Mouse (Mus musculus) central nervous system, embryonic 18 days (tissue): ENCODE data around the gene Tmprss11f. TPM values are rescaled to one million over a fixed set of nuclear protein-coding genes. Genes with fewer than 3 reads are reported as not detected.

Source experiments
- polyA plus RNA-seq: library from polyadenylated mRNA; depleted of rRNA; stranded (reverse); fragments of >200 nt; gene quantifications from 2 replicates; pipeline ENCODE4 v1.2.3, GENCODE M21; 2012; rRNA removed

Gene Tmprss11f
- 0.16 TPM in 1 of 2 replicates, not detected in the other for polyA plus RNA-seq

GRCm38 (mm10) chr5:86632324-86632723, at the start of gene Tmprss11f:
Tmprss11f (minus strand) TSS chr5:86632424.

GRCm38 (mm10) chr5:86676262-86676661, 44.0 kb upstream of the Tmprss11f start, which contains the start of gene Tmprss11b:
Tmprss11b (minus strand) TSS chr5:86676362.

GRCm38 (mm10) chr5:86518500-86518899, 113.7 kb downstream of the Tmprss11f start, which contains the start of gene Tmprss11g:
Tmprss11g (minus strand) TSS chr5:86518600.

Other genes starting within 250 kb of the Tmprss11f start
- gene Tmprss11a, start 163.4 kb downstream of the Tmprss11f start, polyA plus RNA-seq, result 0.03 TPM in 2 replicates
- 0.03 TPM in 2 replicates for gene Tmprss11g, start 113.8 kb downstream of the Tmprss11f start, polyA plus RNA-seq
- gene Tmprss11b, start 43.9 kb upstream of the Tmprss11f start, polyA plus RNA-seq, result 0.01 TPM in 1 of 2 replicates, not detected in the other
- 0.04 TPM in 1 of 2 replicates, not detected in the other for gene Tmprss11e, start 113.4 kb upstream of the Tmprss11f start, polyA plus RNA-seq
- 59.8 and 60.0 TPM in 2 replicates for gene Ythdc1, start 171.8 kb upstream of the Tmprss11f start, polyA plus RNA-seq